Mouse (Mus musculus): ENCODE results near the gene Gm12117. TPM values are rescaled to one million over a fixed set of nuclear protein-coding genes. Genes with fewer than 3 reads are reported as not detected.

Gm12117 gene
- total RNA-seq (2014; rRNA removed) (0.85 and 3.9 TPM in 2 replicates), polyA plus RNA-seq (2015; fragmentation: Nextera tagmentation; extraction: Ambion mirVana) (not detected in 2 replicates)

- DNase-seq: no peak
- no peak for TF ChIP-seq CTCF (IDR thresholded peaks at IDR 0.05; ENCODE audit: low read depth)
- no peaks in the 10 kb centered on the region for H3K9me3 ChIP-seq (ENCODE audit: low read length)
- no peaks in the 10 kb centered on the region for H3K27me3 ChIP-seq (ENCODE audit: insufficient read depth, low read length)
- no peaks in the 10 kb centered on the region for H3K4me1 ChIP-seq (ENCODE audit: insufficient read depth)
- no peak for ATAC-seq
- H3K36me3 ChIP-seq (ENCODE audit: insufficient read depth): no peaks in the 10 kb centered on the region
- no peak within 1 kb of the TSS for H3K4me3 ChIP-seq (ENCODE audit: low read depth, low read length)
- WGBS: over 99% methylated on average over 3 of the region's 3 CpGs
- H3K9ac ChIP-seq: no peak within 1 kb of the TSS
- no peak within 1 kb of the TSS for H3K27ac ChIP-seq (ENCODE audit: low read depth, low read length)
- H3K4me2 ChIP-seq (ENCODE audit: low read depth): no peak within 1 kb of the TSS
These were observed at the start of gene Gm12117 for GRCm38 (mm10) chr11:33276637-33277036. Gene Gm12117, minus strand, starts transcription at chr11:33276737.

- no peaks in the 10 kb centered on the region; the same call in 1 of the 2 replicates for H3K36me3 ChIP-seq (ENCODE audit: insufficient read depth)
- no peak overlapping the region for H3K4me3 ChIP-seq (ENCODE audit: low read depth, low read length)
- H3K4me2 ChIP-seq (ENCODE audit: low read depth): no peak overlapping the region
- DNase-seq (no peak), ATAC-seq (no peak)
- H3K27ac ChIP-seq (ENCODE audit: low read depth, low read length): no peak overlapping the region
- no peak overlapping the region for H3K9ac ChIP-seq
- WGBS: 87% methylated on average over 7 of the region's 7 CpGs
- no peaks in the 10 kb centered on the region for H3K4me1 ChIP-seq (ENCODE audit: insufficient read depth)
- no peaks in the 10 kb centered on the region for H3K27me3 ChIP-seq (ENCODE audit: insufficient read depth, low read length)
- H3K9me3 ChIP-seq (ENCODE audit: low read length): no peaks in the 10 kb centered on the region
- no peak for TF ChIP-seq CTCF (IDR thresholded peaks at IDR 0.05; ENCODE audit: low read depth)
These were observed 42.6 kb upstream of the Gm12117 start for GRCm38 (mm10) chr11:33319006-33319611.

GRCm38 (mm10) chr11:33309566-33309965, 33.0 kb upstream of the Gm12117 start:
- DNase-seq (no peak), ATAC-seq (no peak)
- Histone ChIP-seq H3K27me3 (ENCODE audit: insufficient read depth, low read length) (no peaks in the 10 kb centered on the region), H3K4me3 (ENCODE audit: low read depth, low read length) (no peak overlapping the region), H3K36me3 (ENCODE audit: insufficient read depth) (no peaks in the 10 kb centered on the region), H3K4me1 (ENCODE audit: insufficient read depth) (no peaks in the 10 kb centered on the region), H3K9ac (no peak overlapping the region), H3K9me3 (ENCODE audit: low read length) (no peaks in the 10 kb centered on the region), H3K27ac (ENCODE audit: low read depth, low read length) (no peak overlapping the region), H3K4me2 (ENCODE audit: low read depth) (no peak overlapping the region)
- no peak for TF ChIP-seq CTCF (IDR thresholded peaks at IDR 0.05; ENCODE audit: low read depth)
- 75% methylated on average over 4 of the region's 4 CpGs for WGBS

- Histone ChIP-seq H3K9ac (no peak overlapping the region), H3K4me2 (ENCODE audit: low read depth) (no peak overlapping the region), H3K27ac (ENCODE audit: low read depth, low read length) (no peak overlapping the region), H3K36me3 (ENCODE audit: insufficient read depth) (no peaks in the 10 kb centered on the region), H3K27me3 (ENCODE audit: insufficient read depth, low read length) (no peaks in the 10 kb centered on the region), H3K9me3 (ENCODE audit: low read length) (no peaks in the 10 kb centered on the region), H3K4me1 (ENCODE audit: insufficient read depth) (no peaks in the 10 kb centered on the region), H3K4me3 (ENCODE audit: low read depth, low read length) (no peak overlapping the region)
- 19% methylated on average over 8 of the region's 8 CpGs for whole genome bisulfite sequencing
- DNase-seq (peak; percentile 24), ATAC-seq (no peak)
- TF ChIP-seq CTCF (IDR thresholded peaks at IDR 0.05; ENCODE audit: low read depth): no peak
These were observed 24.3 kb upstream of the Gm12117 start for GRCm38 (mm10) chr11:33300859-33301258.

- no peaks in the 10 kb centered on the region for H3K4me1 ChIP-seq (ENCODE audit: insufficient read depth)
- no peak overlapping the region for H3K4me3 ChIP-seq (ENCODE audit: low read depth, low read length)
- 63% methylated on average over 11 of the region's 11 CpGs for WGBS
- DNase-seq: peak; percentile 7
- H3K9me3 ChIP-seq (ENCODE audit: low read length): no peaks in the 10 kb centered on the region
- no peak overlapping the region for H3K9ac ChIP-seq
- H3K27ac ChIP-seq (ENCODE audit: low read depth, low read length): no peak overlapping the region
- TF ChIP-seq CTCF (IDR thresholded peaks at IDR 0.05; ENCODE audit: low read depth): no peak
- no peak overlapping the region for H3K4me2 ChIP-seq (ENCODE audit: low read depth)
- ATAC-seq: no peak
- H3K36me3 ChIP-seq (ENCODE audit: insufficient read depth): no peaks in the 10 kb centered on the region
- no peaks in the 10 kb centered on the region for H3K27me3 ChIP-seq (ENCODE audit: insufficient read depth, low read length)
These were observed 22.8 kb upstream of the Gm12117 start for GRCm38 (mm10) chr11:33299371-33299770.

GRCm38 (mm10) chr11:33297121-33297520, 20.6 kb upstream of the Gm12117 start:
- H3K9me3 ChIP-seq (ENCODE audit: low read length): no peaks in the 10 kb centered on the region
- H3K4me2 ChIP-seq (ENCODE audit: low read depth): no peak overlapping the region
- H3K9ac ChIP-seq: no peak overlapping the region
- no peaks in the 10 kb centered on the region for H3K27me3 ChIP-seq (ENCODE audit: insufficient read depth, low read length)
- H3K36me3 ChIP-seq (ENCODE audit: insufficient read depth): no peaks in the 10 kb centered on the region
- TF ChIP-seq CTCF (IDR thresholded peaks at IDR 0.05; ENCODE audit: low read depth): no peak
- peak; percentile 21 for DNase-seq
- no peak overlapping the region for H3K4me3 ChIP-seq (ENCODE audit: low read depth, low read length)
- H3K27ac ChIP-seq (ENCODE audit: low read depth, low read length): no peak overlapping the region
- ATAC-seq: peak; percentile 55
- H3K4me1 ChIP-seq (ENCODE audit: insufficient read depth): no peaks in the 10 kb centered on the region
- WGBS: 26% methylated on average over 8 of the region's 8 CpGs

- Histone ChIP-seq H3K9me3 (ENCODE audit: low read length) (no peaks in the 10 kb centered on the region), H3K27me3 (ENCODE audit: insufficient read depth, low read length) (no peaks in the 10 kb centered on the region), H3K4me1 (ENCODE audit: insufficient read depth) (no peaks in the 10 kb centered on the region), H3K36me3 (ENCODE audit: insufficient read depth) (no peaks in the 10 kb centered on the region), H3K9ac (no peak overlapping the region), H3K4me3 (ENCODE audit: low read depth, low read length) (no peak overlapping the region), H3K4me2 (ENCODE audit: low read depth) (no peak overlapping the region), H3K27ac (ENCODE audit: low read depth, low read length) (no peak overlapping the region)
- ATAC-seq: no peak
- WGBS: 47% methylated on average over 3 of the region's 3 CpGs
- TF ChIP-seq CTCF (IDR thresholded peaks at IDR 0.05; ENCODE audit: low read depth): peak; percentile 64
- DNase-seq: peak; percentile 47
These were observed 18.9 kb upstream of the Gm12117 start for GRCm38 (mm10) chr11:33295422-33295821.
